Mouse (Mus musculus): ENCODE results near the gene Ric3. TPM values are rescaled to one million over a fixed set of nuclear protein-coding genes. Genes with fewer than 3 reads are reported as not detected.

The Ric3 gene
- polyA plus RNA-seq, 1 experiment from 2014 or later: 2.2 TPM

- Histone ChIP-seq H3K4me1 (ENCODE audit: control insufficient read depth, insufficient read depth, low read length) (no peaks in the 10 kb centered on the region), H3K27me3 (ENCODE audit: control insufficient read depth, insufficient read depth, low read length) (peaks cover 28% of the 10 kb centered on the region), H3K9me3 (ENCODE audit: control insufficient read depth, low read length) (no peaks in the 10 kb centered on the region), H3K9ac (ENCODE audit: low read depth, low read length) (no peak overlapping the region), H3K27ac (ENCODE audit: low read depth, low read length) (no peak overlapping the region), H3K4me2 (replicated peaks; ENCODE audit: low read depth, low read length) (no peak overlapping the region), H3K36me3 (ENCODE audit: control insufficient read depth, insufficient read depth, low read length) (no peaks in the 10 kb centered on the region), H3K4me3 (ENCODE audit: low read length) (no peak overlapping the region)
- WGBS: 84% methylated on average over 7 of the region's 7 CpGs
- ATAC-seq (ENCODE audit: low FRiP score, low TSS enrichment): no peak
These were observed 68.3 kb downstream of the Ric3 start for GRCm38 (mm10) chr7:109014851-109015250.

- no peaks in the 10 kb centered on the region for H3K9me3 ChIP-seq (ENCODE audit: control insufficient read depth, low read length)
- peaks cover 34% of the 10 kb centered on the region for H3K27me3 ChIP-seq (ENCODE audit: control insufficient read depth, insufficient read depth, low read length)
- no peak overlapping the region for H3K9ac ChIP-seq (ENCODE audit: low read depth, low read length)
- no peak overlapping the region for H3K4me3 ChIP-seq (ENCODE audit: low read length)
- no peak overlapping the region for H3K27ac ChIP-seq (ENCODE audit: low read depth, low read length)
- H3K4me2 ChIP-seq (replicated peaks; ENCODE audit: low read depth, low read length): no peak overlapping the region
- no peak for ATAC-seq (ENCODE audit: low FRiP score, low TSS enrichment)
- H3K36me3 ChIP-seq (ENCODE audit: control insufficient read depth, insufficient read depth, low read length): no peaks in the 10 kb centered on the region
- whole genome bisulfite sequencing: 46% methylated on average over 4 of the region's 4 CpGs
- no peaks in the 10 kb centered on the region for H3K4me1 ChIP-seq (ENCODE audit: control insufficient read depth, insufficient read depth, low read length)
These were observed 70.0 kb downstream of the Ric3 start for GRCm38 (mm10) chr7:109012998-109013625.

- no peak for ATAC-seq (ENCODE audit: low FRiP score, low TSS enrichment)
- H3K4me2 ChIP-seq (replicated peaks; ENCODE audit: low read depth, low read length): no peak overlapping the region
- no peak overlapping the region for H3K9ac ChIP-seq (ENCODE audit: low read depth, low read length)
- H3K27ac ChIP-seq (ENCODE audit: low read depth, low read length): no peak overlapping the region
- no peak overlapping the region for H3K4me3 ChIP-seq (ENCODE audit: low read length)
- WGBS: 100% methylated on average over 1 of the region's 1 CpGs
- no peaks in the 10 kb centered on the region for H3K4me1 ChIP-seq (ENCODE audit: control insufficient read depth, insufficient read depth, low read length)
- peaks cover 34% of the 10 kb centered on the region for H3K27me3 ChIP-seq (ENCODE audit: control insufficient read depth, insufficient read depth, low read length)
- H3K9me3 ChIP-seq (ENCODE audit: control insufficient read depth, low read length): no peaks in the 10 kb centered on the region
- H3K36me3 ChIP-seq (ENCODE audit: control insufficient read depth, insufficient read depth, low read length): no peaks in the 10 kb centered on the region
These were observed 70.6 kb downstream of the Ric3 start for GRCm38 (mm10) chr7:109012575-109012974.

- Histone ChIP-seq H3K4me3 (ENCODE audit: low read length) (peak overlapping the region; percentile 65; the same call in 1 of the 2 replicates), H3K9me3 (ENCODE audit: control insufficient read depth, low read length) (no peaks in the 10 kb centered on the region), H3K4me2 (replicated peaks; ENCODE audit: low read depth, low read length) (peak overlapping the region; percentile 95), H3K4me1 (ENCODE audit: control insufficient read depth, insufficient read depth, low read length) (no peaks in the 10 kb centered on the region), H3K9ac (ENCODE audit: low read depth, low read length) (no peak overlapping the region), H3K27ac (ENCODE audit: low read depth, low read length) (no peak overlapping the region), H3K36me3 (ENCODE audit: control insufficient read depth, insufficient read depth, low read length) (no peaks in the 10 kb centered on the region), H3K27me3 (ENCODE audit: control insufficient read depth, insufficient read depth, low read length) (peaks cover 34% of the 10 kb centered on the region)
- WGBS: 48% methylated on average over 8 of the region's 8 CpGs
- 0 out of 2 replicates have a peak, but pooled peaks have one; percentile 28 for ATAC-seq (ENCODE audit: low FRiP score, low TSS enrichment)
These were observed 71.4 kb downstream of the Ric3 start for GRCm38 (mm10) chr7:109011596-109012180.

GRCm38 (mm10) chr7:109010720-109011595 is 72.2 kb downstream of the Ric3 start:
- H3K9ac ChIP-seq (ENCODE audit: low read depth, low read length): peak overlapping the region; percentile 66
- no peak overlapping the region for H3K27ac ChIP-seq (ENCODE audit: low read depth, low read length)
- H3K4me1 ChIP-seq (ENCODE audit: control insufficient read depth, insufficient read depth, low read length): no peaks in the 10 kb centered on the region
- H3K36me3 ChIP-seq (ENCODE audit: control insufficient read depth, insufficient read depth, low read length): no peaks in the 10 kb centered on the region
- H3K4me3 ChIP-seq (ENCODE audit: low read length): peak overlapping the region; percentile 65
- H3K27me3 ChIP-seq (ENCODE audit: control insufficient read depth, insufficient read depth, low read length): peaks cover 34% of the 10 kb centered on the region
- WGBS: 2% methylated on average over 76 of the region's 82 CpGs
- peak overlapping the region; percentile 95 for H3K4me2 ChIP-seq (replicated peaks; ENCODE audit: low read depth, low read length)
- no peaks in the 10 kb centered on the region for H3K9me3 ChIP-seq (ENCODE audit: control insufficient read depth, low read length)
- peak; percentile 86 for ATAC-seq (ENCODE audit: low FRiP score, low TSS enrichment)

- no peak for ATAC-seq (ENCODE audit: low FRiP score, low TSS enrichment)
- Histone ChIP-seq H3K4me3 (ENCODE audit: low read length) (no peak overlapping the region), H3K27me3 (ENCODE audit: control insufficient read depth, insufficient read depth, low read length) (peaks cover 34% of the 10 kb centered on the region), H3K4me2 (replicated peaks; ENCODE audit: low read depth, low read length) (no peak overlapping the region), H3K9me3 (ENCODE audit: control insufficient read depth, low read length) (no peaks in the 10 kb centered on the region), H3K4me1 (ENCODE audit: control insufficient read depth, insufficient read depth, low read length) (no peaks in the 10 kb centered on the region), H3K27ac (ENCODE audit: low read depth, low read length) (no peak overlapping the region), H3K9ac (ENCODE audit: low read depth, low read length) (no peak overlapping the region), H3K36me3 (ENCODE audit: control insufficient read depth, insufficient read depth, low read length) (no peaks in the 10 kb centered on the region)
- 67% methylated on average over 1 of the region's 1 CpGs for WGBS
These were observed 73.9 kb downstream of the Ric3 start for GRCm38 (mm10) chr7:109009260-109009659.

GRCm38 (mm10) chr7:109003653-109004052 is 79.5 kb downstream of the Ric3 start:
- Histone ChIP-seq H3K9me3 (ENCODE audit: control insufficient read depth, low read length) (no peaks in the 10 kb centered on the region), H3K27ac (ENCODE audit: low read depth, low read length) (no peak overlapping the region), H3K9ac (ENCODE audit: low read depth, low read length) (no peak overlapping the region), H3K36me3 (ENCODE audit: control insufficient read depth, insufficient read depth, low read length) (no peaks in the 10 kb centered on the region), H3K4me2 (replicated peaks; ENCODE audit: low read depth, low read length) (no peak overlapping the region), H3K4me1 (ENCODE audit: control insufficient read depth, insufficient read depth, low read length) (no peaks in the 10 kb centered on the region), H3K4me3 (ENCODE audit: low read length) (no peak overlapping the region), H3K27me3 (ENCODE audit: control insufficient read depth, insufficient read depth, low read length) (no peaks in the 10 kb centered on the region)
- WGBS: 52% methylated on average over 3 of the region's 3 CpGs
- ATAC-seq (ENCODE audit: low FRiP score, low TSS enrichment): no peak

- H3K36me3 ChIP-seq (ENCODE audit: control insufficient read depth, insufficient read depth, low read length): no peaks in the 10 kb centered on the region
- H3K27ac ChIP-seq (ENCODE audit: low read depth, low read length): no peak overlapping the region
- no peak overlapping the region for H3K4me3 ChIP-seq (ENCODE audit: low read length)
- no peaks in the 10 kb centered on the region for H3K4me1 ChIP-seq (ENCODE audit: control insufficient read depth, insufficient read depth, low read length)
- no peak overlapping the region for H3K9ac ChIP-seq (ENCODE audit: low read depth, low read length)
- H3K27me3 ChIP-seq (ENCODE audit: control insufficient read depth, insufficient read depth, low read length): no peaks in the 10 kb centered on the region
- ATAC-seq (ENCODE audit: low FRiP score, low TSS enrichment): no peak
- no peak overlapping the region for H3K4me2 ChIP-seq (replicated peaks; ENCODE audit: low read depth, low read length)
- no peaks in the 10 kb centered on the region for H3K9me3 ChIP-seq (ENCODE audit: control insufficient read depth, low read length)
- WGBS: 79% methylated on average over 4 of the region's 4 CpGs
These were observed 81.2 kb downstream of the Ric3 start for GRCm38 (mm10) chr7:109001971-109002370.
